Mouse (Mus musculus): ENCODE measurements around the gene Tbc1d22a.
"Not testable (repeated sequence)": the region's sequence is repeated elsewhere in the genome, so short reads cannot be mapped to it uniquely, and the experiment has no call there.

The Tbc1d22a gene

GRCm38 (mm10) chr15:86203942-86204561, 10.2 kb upstream of the Tbc1d22a start:
- DNase-seq = peak; percentile 80 to 86

DNA sequence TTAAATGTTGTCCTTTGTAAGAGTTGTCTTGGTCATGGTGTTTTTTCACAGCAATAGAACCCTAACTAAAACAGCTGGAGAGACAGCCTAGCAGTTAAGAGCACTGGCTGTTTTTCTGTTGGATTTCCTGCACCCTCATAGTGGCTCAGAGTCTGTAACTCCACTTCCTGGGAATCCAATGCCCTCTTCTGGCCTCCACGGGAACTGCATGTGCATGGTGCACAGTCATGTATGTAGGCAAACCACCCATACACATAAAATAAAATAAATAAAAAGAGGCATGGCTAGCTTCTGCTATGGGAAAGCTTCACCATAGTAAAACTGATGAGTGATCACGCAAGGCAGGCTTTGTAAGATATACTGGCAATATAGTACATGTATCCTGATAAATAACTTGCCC, 9.0 kb upstream of the Tbc1d22a start:
- DNase-seq = peak; percentile 84 to 85

DNA sequence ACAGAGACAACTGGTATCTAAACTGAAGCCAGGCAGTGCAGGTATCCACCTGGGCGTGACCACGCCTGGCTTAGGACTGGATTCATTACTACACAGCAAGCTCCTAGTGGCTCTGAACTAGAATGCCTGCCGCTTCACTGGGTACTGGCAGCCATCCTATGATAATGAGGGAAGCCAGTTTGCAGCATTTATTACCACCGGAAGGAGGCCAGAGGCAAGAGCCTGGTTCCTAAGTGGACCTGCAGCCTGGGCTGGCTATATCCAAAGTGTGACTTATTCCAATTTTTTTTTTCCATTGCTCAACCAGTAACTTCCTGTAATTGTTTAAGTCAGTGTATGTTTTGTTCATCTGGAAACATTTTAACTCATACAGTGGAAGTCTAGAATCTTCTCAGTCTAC, 7.9 kb upstream of the Tbc1d22a start:
- DNase-seq = no peak

- DNase-seq = not testable (repeated sequence)
These were observed 2.1 kb upstream of the Tbc1d22a start for GRCm38 (mm10) chr15:86212193-86212592.

GRCm38 (mm10) chr15:86214549-86215201, 416 bp downstream of the Tbc1d22a start:
- DNase-seq = no peak

- not testable (repeated sequence) for DNase-seq
These were observed 2.4 kb downstream of the Tbc1d22a start for GRCm38 (mm10) chr15:86216641-86217040.

DNA sequence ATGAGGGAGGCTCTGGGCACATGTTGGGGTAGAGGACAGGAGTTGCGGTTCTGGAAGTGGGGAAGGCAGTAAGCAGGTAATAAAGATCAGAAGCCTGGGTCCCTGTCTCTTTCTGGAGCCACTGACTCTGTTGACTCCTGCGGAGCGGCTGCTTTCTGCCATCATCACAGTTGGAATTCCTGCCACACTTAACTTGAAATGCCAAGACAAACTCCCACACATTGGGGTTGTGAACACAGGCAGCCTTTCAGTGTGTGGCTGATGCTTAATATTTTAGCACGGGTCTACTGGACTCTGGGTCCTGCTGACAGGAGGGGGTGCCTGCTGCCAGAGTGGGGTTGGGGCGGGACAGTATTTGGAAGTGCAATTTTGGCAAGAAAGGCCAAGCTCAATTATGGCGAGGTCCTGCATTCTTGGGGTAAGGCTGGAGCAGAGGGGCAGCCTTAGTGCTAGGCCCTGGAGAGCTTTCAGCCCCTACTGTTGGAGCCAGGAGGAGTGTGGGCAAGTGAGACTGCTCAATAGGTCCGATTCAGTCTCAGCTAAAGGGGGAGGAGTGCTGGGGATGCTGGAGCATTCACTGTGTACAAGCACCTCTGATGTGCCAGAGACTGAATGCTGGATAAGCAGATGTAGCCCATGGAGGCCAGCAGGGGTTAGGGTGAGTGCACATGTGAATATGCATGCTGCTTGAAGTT, 5.4 kb downstream of the Tbc1d22a start:
- DNase-seq = no peak

GRCm38 (mm10) chr15:86220229-86220630, 6.0 kb downstream of the Tbc1d22a start:
- no peak for DNase-seq

GRCm38 (mm10) chr15:86220715-86221114, 6.5 kb downstream of the Tbc1d22a start:
- DNase-seq = no peak

GRCm38 (mm10) chr15:86221369-86221768, 7.1 kb downstream of the Tbc1d22a start:
- no peak for DNase-seq

GRCm38 (mm10) chr15:86221901-86222300, 7.6 kb downstream of the Tbc1d22a start:
- not testable (repeated sequence) for DNase-seq

DNA sequence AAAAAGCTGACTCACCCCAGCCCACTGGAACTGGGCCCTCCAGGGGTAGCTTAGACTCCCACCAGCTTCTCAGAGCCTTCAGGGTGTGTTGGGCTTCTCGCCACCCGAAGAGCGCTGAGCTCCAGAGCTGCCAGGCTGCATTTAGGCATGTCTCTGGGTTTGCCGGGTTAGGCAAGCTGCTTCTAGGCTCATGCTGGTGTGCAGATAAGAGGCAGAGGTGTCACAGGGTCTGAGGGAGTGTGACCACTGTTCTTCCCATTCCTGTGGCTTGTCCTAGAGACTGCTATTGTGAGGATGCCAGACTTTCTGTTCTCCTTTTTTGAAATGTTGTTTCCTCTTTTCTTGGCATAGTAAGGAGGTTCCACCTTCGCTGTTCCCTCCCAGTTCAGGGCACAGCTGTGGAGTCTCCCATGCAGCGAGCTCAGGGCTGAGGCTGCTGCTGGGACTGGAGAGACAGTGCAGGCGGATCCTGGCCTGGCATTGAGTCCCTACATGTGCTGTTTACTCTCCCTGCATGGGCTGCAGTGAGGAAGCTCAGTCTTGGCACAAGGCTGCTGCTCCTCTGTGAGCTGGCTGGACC, 10.8 kb downstream of the Tbc1d22a start:
- no peak for DNase-seq

GRCm38 (mm10) chr15:86226221-86226620, 12.0 kb downstream of the Tbc1d22a start:
- DNase-seq = no peak

- DNase-seq = no peak
These were observed 12.7 kb downstream of the Tbc1d22a start for GRCm38 (mm10) chr15:86226968-86227367.

DNA sequence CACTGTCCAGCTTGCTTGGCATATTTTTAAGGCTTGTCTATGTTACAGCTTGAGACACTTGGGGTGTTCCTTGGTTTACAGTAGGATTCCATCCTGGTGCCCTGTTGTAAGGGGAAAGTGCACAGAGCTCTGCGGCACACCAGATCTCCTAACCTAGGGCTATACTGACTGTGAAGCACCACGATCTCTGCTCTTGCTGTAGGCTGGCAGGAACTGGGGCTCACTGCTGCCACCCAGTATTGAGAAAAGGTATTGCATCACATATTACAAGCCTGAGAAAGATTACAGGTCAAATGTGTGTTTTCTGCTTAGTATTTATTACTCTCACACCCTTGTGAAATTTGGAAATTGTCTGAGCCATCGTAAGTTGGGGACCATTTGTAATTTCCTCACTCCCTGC, 13.9 kb downstream of the Tbc1d22a start:
- peak; percentile 52 to 54 for DNase-seq

- no peak for DNase-seq
These were observed 14.8 kb downstream of the Tbc1d22a start for GRCm38 (mm10) chr15:86229088-86229487.

- no peak for DNase-seq
These were observed 15.4 kb downstream of the Tbc1d22a start for GRCm38 (mm10) chr15:86229623-86230022.

DNA sequence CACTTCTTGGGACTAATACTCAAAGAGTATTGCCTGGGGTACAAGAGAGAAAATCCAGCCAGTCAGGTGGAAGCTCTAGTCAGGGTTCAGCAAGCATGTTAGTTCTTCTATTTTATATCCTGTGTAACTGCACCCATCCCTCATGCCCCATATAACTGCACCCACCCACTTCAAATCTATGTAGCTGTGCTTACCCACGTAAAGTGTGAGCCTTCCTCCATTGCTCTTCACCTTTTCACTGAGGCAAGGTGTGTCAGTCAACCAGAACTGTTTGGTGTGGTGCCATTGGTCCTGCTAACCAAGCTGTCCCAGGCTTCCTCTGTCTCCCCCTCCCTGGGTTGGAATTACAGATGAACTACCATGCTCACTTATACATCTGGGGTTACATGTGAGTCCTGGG, 16.9 kb downstream of the Tbc1d22a start:
- no peak for DNase-seq

DNA sequence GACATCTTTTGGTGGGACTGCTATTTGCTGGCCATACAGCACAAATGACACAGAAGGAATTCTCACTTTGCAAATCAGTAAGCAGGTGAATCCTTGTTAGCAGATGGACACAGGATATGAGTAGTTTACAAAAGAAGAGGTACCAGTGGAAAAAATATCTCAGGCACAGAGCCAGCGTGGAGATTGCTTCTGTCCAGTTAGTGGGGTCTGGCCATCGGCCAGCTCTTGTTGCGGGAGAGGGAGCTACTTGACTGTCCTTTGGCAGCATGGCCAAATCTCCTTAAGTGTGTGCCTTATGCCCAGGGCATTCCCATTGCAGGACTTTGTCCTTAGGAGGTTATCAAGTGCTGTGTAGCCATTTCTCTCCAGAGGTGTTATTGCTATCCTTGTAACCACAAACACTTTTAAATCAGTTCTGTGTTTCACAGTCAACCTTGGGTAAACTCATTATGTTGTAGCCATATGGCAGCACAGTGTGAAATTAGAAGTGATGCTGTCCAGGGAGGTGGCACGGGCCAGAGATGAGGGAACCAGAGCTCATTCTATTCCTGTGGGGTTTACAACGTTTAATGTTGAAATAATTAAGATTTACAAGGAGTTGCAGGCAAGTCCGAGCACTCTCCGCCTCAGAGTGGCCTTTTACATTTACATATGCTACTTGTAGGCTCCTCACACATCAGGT, 17.7 kb downstream of the Tbc1d22a start:
- no peak for DNase-seq

- DNase-seq = no peak
These were observed 19.7 kb downstream of the Tbc1d22a start for GRCm38 (mm10) chr15:86234001-86234400.

GRCm38 (mm10) chr15:86234517-86235441, 20.5 kb downstream of the Tbc1d22a start:
- DNase-seq = peak; percentile 47 to 56

DNA sequence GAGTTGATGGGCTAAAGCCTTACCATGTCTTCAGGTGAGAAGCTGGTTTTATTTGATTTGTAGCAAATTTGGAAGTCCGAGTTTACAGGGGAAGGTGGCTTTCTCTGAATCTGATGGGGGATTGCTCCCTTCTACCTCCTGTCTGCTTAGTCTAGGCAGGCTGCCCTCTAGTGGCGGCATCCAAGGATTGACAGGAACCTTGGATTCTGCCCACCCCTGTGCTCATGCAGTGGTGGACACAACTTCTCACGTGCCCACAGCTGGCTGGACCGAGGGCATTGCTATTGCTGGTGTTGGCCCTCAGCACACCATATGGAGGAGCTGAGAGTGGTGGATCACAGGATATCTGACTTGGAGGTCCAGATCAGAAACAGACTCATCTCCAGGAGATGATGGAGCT, 22.0 kb downstream of the Tbc1d22a start:
- peak; percentile 74 to 76 for DNase-seq

All from thymus, postnatal 36 days (tissue).